Mouse (Mus musculus) forebrain, embryonic 12.5 days (tissue): ENCODE results near the gene Nptn. TPM values are rescaled to one million over a fixed set of nuclear protein-coding genes. Genes with fewer than 3 reads are reported as not detected.

Experiments
- ATAC-seq: fragments of 200-750 bp; cut with Nextera tagmentation; 2 replicates; pipeline ENCODE4 v1.8.0; 2017; ENCODE audit warnings: moderate TSS enrichment; ENCODE audit not compliant: low FRiP score
- H3K27ac ChIP-seq: fragments of 300-500 bp; sonication (generic); 2 replicates; pipeline ENCODE4 v1.5.1; 2016; ENCODE audit warnings: mild to moderate bottlenecking
- H3K27me3 ChIP-seq: fragments of 300-500 bp; sonication (generic); 2 replicates; pipeline ENCODE4 v1.6.1; 2016; ENCODE audit warnings: mild to moderate bottlenecking
- H3K36me3 ChIP-seq: fragments of 300-500 bp; sonication (generic); replicated peaks from 2 replicates; pipeline ENCODE4 v1.6.1; 2016; ENCODE audit warnings: mild to moderate bottlenecking
- H3K4me1 ChIP-seq: fragments of 300-500 bp; sonication (generic); 2 replicates; pipeline ENCODE4 v1.6.1; 2016
- H3K4me2 ChIP-seq: fragments of 300-500 bp; sonication (generic); 2 replicates; pipeline ENCODE4 v1.6.1; 2016; ENCODE audit warnings: mild to moderate bottlenecking, moderate library complexity
- H3K4me3 ChIP-seq: fragments of 300-500 bp; sonication (generic); replicated peaks from 2 replicates; pipeline ENCODE4 v1.5.1; 2016; ENCODE audit warnings: mild to moderate bottlenecking
- H3K9ac ChIP-seq: fragments of 300-500 bp; sonication (generic); 2 replicates; pipeline ENCODE4 v1.6.1; 2016; ENCODE audit warnings: mild to moderate bottlenecking
- H3K9me3 ChIP-seq: fragments of 300-500 bp; sonication (generic); 2 replicates; pipeline ENCODE4 v1.6.1; 2016
- WGBS: fragments of 180-500 bp; shearing (Covaris S2); methylation state at CpG from one replicate; pipeline ENCODE4 v1.1.7; 2016; 5-methylcytosine and 5-hydroxymethylcytosine counted together
- polyA plus RNA-seq: library from polyadenylated mRNA; unstranded; fragments of >200 nt; fragmentation: Nextera tagmentation; extraction: Ambion mirVana; gene quantifications from 2 replicates; pipeline ENCODE4 v1.2.1, GENCODE M21; 2016

Gene Nptn
- polyA plus RNA-seq, 1 experiment from 2014 or later = 71.6 TPM

- Histone ChIP-seq H3K4me2 (no peak overlapping the region), H3K27me3 (no peaks in the 10 kb centered on the region), H3K4me1 (no peaks in the 10 kb centered on the region), H3K4me3 (no peak overlapping the region), H3K9ac (no peak overlapping the region), H3K9me3 (no peaks in the 10 kb centered on the region), H3K36me3 (peaks cover 22% of the 10 kb centered on the region), H3K27ac (no peak overlapping the region)
- 83% methylated on average over 2 of the region's 2 CpGs for WGBS
- ATAC-seq = no peak
Observed at GRCm38 (mm10) chr9:58630441-58630840, 48.4 kb downstream of the Nptn start.

GRCm38 (mm10) chr9:58648406-58649264, 66.6 kb downstream of the Nptn start:
- H3K4me1 ChIP-seq = peaks cover 6% of the 10 kb centered on the region
- H3K27me3 ChIP-seq = no peaks in the 10 kb centered on the region
- peaks cover 13% of the 10 kb centered on the region; the same call in 1 of the 2 replicates for H3K36me3 ChIP-seq
- H3K27ac ChIP-seq = no peak overlapping the region
- H3K9me3 ChIP-seq = no peaks in the 10 kb centered on the region
- no peak overlapping the region for H3K9ac ChIP-seq
- ATAC-seq = no peak
- 48% methylated on average over 6 of the region's 6 CpGs for WGBS
- H3K4me2 ChIP-seq = no peak overlapping the region
- H3K4me3 ChIP-seq = no peak overlapping the region

- no peak overlapping the region for H3K4me2 ChIP-seq
- H3K27me3 ChIP-seq = no peaks in the 10 kb centered on the region
- peaks cover 6% of the 10 kb centered on the region for H3K4me1 ChIP-seq
- 74% methylated on average over 4 of the region's 4 CpGs for WGBS
- no peaks in the 10 kb centered on the region for H3K9me3 ChIP-seq
- no peak for ATAC-seq
- no peak overlapping the region for H3K27ac ChIP-seq
- H3K36me3 ChIP-seq = 0 out of 2 replicates have a peak, but pooled peaks cover 7% of the 10 kb centered on the region
- no peak overlapping the region for H3K9ac ChIP-seq
- no peak overlapping the region for H3K4me3 ChIP-seq
Observed at GRCm38 (mm10) chr9:58649265-58649626, 67.2 kb downstream of the Nptn start.

GRCm38 (mm10) chr9:58651993-58652392, 70.0 kb downstream of the Nptn start:
- 63% methylated on average over 4 of the region's 4 CpGs for WGBS
- Histone ChIP-seq H3K9me3 (no peaks in the 10 kb centered on the region), H3K36me3 (no peaks in the 10 kb centered on the region), H3K4me3 (no peak overlapping the region), H3K9ac (no peak overlapping the region), H3K4me2 (no peak overlapping the region), H3K27ac (no peak overlapping the region), H3K27me3 (no peaks in the 10 kb centered on the region), H3K4me1 (peaks cover 6% of the 10 kb centered on the region)
- no peak for ATAC-seq

GRCm38 (mm10) chr9:58654494-58654893, 72.5 kb downstream of the Nptn start:
- Histone ChIP-seq H3K36me3 (0 out of 2 replicates have a peak, but pooled peaks cover 2% of the 10 kb centered on the region), H3K27me3 (no peaks in the 10 kb centered on the region), H3K4me2 (no peak overlapping the region), H3K4me1 (no peaks in the 10 kb centered on the region), H3K9ac (no peak overlapping the region), H3K9me3 (no peaks in the 10 kb centered on the region), H3K4me3 (no peak overlapping the region), H3K27ac (no peak overlapping the region)
- 85% methylated on average over 4 of the region's 4 CpGs for WGBS
- ATAC-seq = no peak

- 60% methylated on average over 2 of the region's 2 CpGs for whole genome bisulfite sequencing
- ATAC-seq = no peak
- Histone ChIP-seq H3K27me3 (no peaks in the 10 kb centered on the region), H3K4me3 (no peak overlapping the region), H3K9me3 (no peaks in the 10 kb centered on the region), H3K36me3 (0 out of 2 replicates have a peak, but pooled peaks cover 2% of the 10 kb centered on the region), H3K9ac (no peak overlapping the region), H3K4me1 (no peaks in the 10 kb centered on the region), H3K27ac (no peak overlapping the region), H3K4me2 (no peak overlapping the region)
Observed at GRCm38 (mm10) chr9:58656396-58656795, 74.4 kb downstream of the Nptn start.

- Histone ChIP-seq H3K27me3 (no peaks in the 10 kb centered on the region), H3K4me2 (no peak overlapping the region), H3K27ac (no peak overlapping the region), H3K36me3 (0 out of 2 replicates have a peak, but pooled peaks cover 3% of the 10 kb centered on the region), H3K4me3 (no peak overlapping the region), H3K4me1 (no peaks in the 10 kb centered on the region), H3K9me3 (no peaks in the 10 kb centered on the region), H3K9ac (no peak overlapping the region)
- WGBS = 95% methylated on average over 2 of the region's 2 CpGs
- no peak for ATAC-seq
Observed at GRCm38 (mm10) chr9:58656824-58657223, 74.8 kb downstream of the Nptn start.

GRCm38 (mm10) chr9:58657735-58658512, 75.9 kb downstream of the Nptn start:
- Histone ChIP-seq H3K9me3 (no peaks in the 10 kb centered on the region), H3K27ac (no peak overlapping the region), H3K27me3 (no peaks in the 10 kb centered on the region), H3K4me3 (no peak overlapping the region), H3K4me2 (no peak overlapping the region), H3K9ac (no peak overlapping the region), H3K36me3 (peaks cover 10% of the 10 kb centered on the region; the same call in 1 of the 2 replicates), H3K4me1 (no peaks in the 10 kb centered on the region)
- ATAC-seq = no peak
- WGBS = 89% methylated on average over 5 of the region's 5 CpGs

- no peak for ATAC-seq
Observed at GRCm38 (mm10) chr9:58658596-58659309, 76.7 kb downstream of the Nptn start.

GRCm38 (mm10) chr9:58659331-58659730, 77.3 kb downstream of the Nptn start:
- H3K36me3 ChIP-seq = peaks cover 10% of the 10 kb centered on the region; the same call in 1 of the 2 replicates
- ATAC-seq = no peak

More at GRCm38 (mm10) chr9:58658596-58659309, 76.7 kb downstream of the Nptn start:
- no peak overlapping the region for H3K4me2 ChIP-seq
- 90% methylated on average over 4 of the region's 4 CpGs for WGBS
- H3K9me3 ChIP-seq = no peaks in the 10 kb centered on the region
- no peak overlapping the region for H3K9ac ChIP-seq
- no peaks in the 10 kb centered on the region for H3K27me3 ChIP-seq
- no peaks in the 10 kb centered on the region for H3K4me1 ChIP-seq
- peaks cover 10% of the 10 kb centered on the region; the same call in 1 of the 2 replicates for H3K36me3 ChIP-seq
- no peak overlapping the region for H3K4me3 ChIP-seq
- H3K27ac ChIP-seq = no peak overlapping the region

GRCm38 (mm10) chr9:58659989-58660388, 77.9 kb downstream of the Nptn start:
- Histone ChIP-seq H3K4me1 (no peaks in the 10 kb centered on the region), H3K27ac (no peak overlapping the region), H3K9me3 (no peaks in the 10 kb centered on the region), H3K36me3 (peaks cover 10% of the 10 kb centered on the region; the same call in 1 of the 2 replicates), H3K4me2 (no peak overlapping the region), H3K27me3 (no peaks in the 10 kb centered on the region), H3K9ac (no peak overlapping the region), H3K4me3 (no peak overlapping the region)
- ATAC-seq = no peak
- 86% methylated on average over 9 of the region's 9 CpGs for WGBS

More at GRCm38 (mm10) chr9:58659331-58659730, 77.3 kb downstream of the Nptn start:
- Histone ChIP-seq H3K4me2 (no peak overlapping the region), H3K27ac (no peak overlapping the region), H3K4me1 (no peaks in the 10 kb centered on the region), H3K27me3 (no peaks in the 10 kb centered on the region), H3K9ac (no peak overlapping the region), H3K9me3 (no peaks in the 10 kb centered on the region), H3K4me3 (no peak overlapping the region)
- WGBS = 89% methylated on average over 3 of the region's 3 CpGs

GRCm38 (mm10) chr9:58660673-58661072, 78.6 kb downstream of the Nptn start:
- 93% methylated on average over 3 of the region's 3 CpGs for WGBS
- no peak for ATAC-seq
- H3K9ac ChIP-seq = no peak overlapping the region
- no peak overlapping the region for H3K27ac ChIP-seq
- no peaks in the 10 kb centered on the region for H3K27me3 ChIP-seq
- H3K4me1 ChIP-seq = no peaks in the 10 kb centered on the region
- H3K36me3 ChIP-seq = peaks cover 10% of the 10 kb centered on the region; the same call in 1 of the 2 replicates
- no peak overlapping the region for H3K4me2 ChIP-seq
- no peak overlapping the region for H3K4me3 ChIP-seq
- H3K9me3 ChIP-seq = no peaks in the 10 kb centered on the region
